Mouse (Mus musculus): ENCODE data around the gene Sltm. TPM values are rescaled to one million over a fixed set of nuclear protein-coding genes. Genes with fewer than 3 reads are reported as not detected.

The Sltm gene
- polyA plus RNA-seq, 1 experiment from 2014 or later = 55.3 TPM

- Histone ChIP-seq H3K27me3 (ENCODE audit: insufficient read depth, poor library complexity, severe bottlenecking) (no peaks in the 10 kb centered on the region), H3K4me1 (no peaks in the 10 kb centered on the region), H3K36me3 (no peaks in the 10 kb centered on the region), H3K9me3 (no peaks in the 10 kb centered on the region), H3K4me3 (no peak overlapping the region), H3K27ac (no peak overlapping the region)
- no peak for DNase-seq (ENCODE audit: low spot score)
- 78% methylated on average over 2 of the region's 2 CpGs for WGBS
Observed at GRCm38 (mm10) chr9:70629711-70630110, 87.2 kb downstream of the Sltm start.

GRCm38 (mm10) chr9:70631665-70632064 is 89.1 kb downstream of the Sltm start:
- Histone ChIP-seq H3K4me1 (no peaks in the 10 kb centered on the region), H3K27me3 (ENCODE audit: insufficient read depth, poor library complexity, severe bottlenecking) (no peaks in the 10 kb centered on the region), H3K27ac (no peak overlapping the region), H3K4me3 (no peak overlapping the region), H3K9me3 (no peaks in the 10 kb centered on the region), H3K36me3 (no peaks in the 10 kb centered on the region)
- 13% methylated on average over 5 of the region's 5 CpGs for WGBS
- DNase-seq (ENCODE audit: low spot score) = no peak

GRCm38 (mm10) chr9:70636748-70637147 is 94.2 kb downstream of the Sltm start:
- Histone ChIP-seq H3K27ac (no peak overlapping the region), H3K36me3 (no peaks in the 10 kb centered on the region), H3K9me3 (no peaks in the 10 kb centered on the region), H3K4me1 (no peaks in the 10 kb centered on the region), H3K27me3 (ENCODE audit: insufficient read depth, poor library complexity, severe bottlenecking) (no peaks in the 10 kb centered on the region), H3K4me3 (no peak overlapping the region)
- 80% methylated on average over 2 of the region's 2 CpGs for WGBS
- DNase-seq (ENCODE audit: low spot score) = no peak

Other genes with a start within 250 kb of the Sltm start
- 175 and 185 TPM in 2 replicates for gene Ccnb2, start 121.2 kb upstream of the Sltm start, polyA plus RNA-seq (2016; fragmentation: Nextera tagmentation; extraction: Ambion mirVana)
- gene Rnf111, start 39.0 kb upstream of the Sltm start, polyA plus RNA-seq (2016; fragmentation: Nextera tagmentation; extraction: Ambion mirVana) = 25.5 and 31.7 TPM in 2 replicates
- gene Gm10642, start 113.5 kb downstream of the Sltm start, polyA plus RNA-seq (2016; fragmentation: Nextera tagmentation; extraction: Ambion mirVana) = 0.21 and 0.25 TPM in 2 replicates
- gene Mindy2, start 114.4 kb downstream of the Sltm start, polyA plus RNA-seq (2016; fragmentation: Nextera tagmentation; extraction: Ambion mirVana) = 6.7 and 9.2 TPM in 2 replicates
- gene Adam10, start 136.2 kb downstream of the Sltm start, polyA plus RNA-seq (2016; fragmentation: Nextera tagmentation; extraction: Ambion mirVana) = 68.2 and 83.0 TPM in 2 replicates